33 mouse cellular contexts compared by ENCODE assay signal in genomic region chr11:59653547-59653946, GRCm38 (mm10).
"Had no signal": no experiment of that assay in that cellular context is flagged by ENCODE, and none has a peak within 500 bp of the region (broad histone marks: within the 10 kb centered on the region; RNA-seq: fewer than 3 reads in every experiment).

No protein-coding gene starts in this region.

- H3K27ac ChIP-seq: heart, embryonic 10.5 days; heart, embryonic 13.5 days; heart, embryonic 15.5 days; hindbrain, embryonic 10.5 days; hindbrain, embryonic 12.5 days; hindbrain, embryonic 13.5 days; hindbrain, embryonic 15.5 days; hindbrain, postnatal 0 days; intestine, embryonic 15.5 days; kidney, embryonic 15.5 days; kidney, postnatal 0 days; layer of hippocampus, adult 2 months; left cerebral cortex, adult 2 months had no signal

- H3K36me3 ChIP-seq: heart, embryonic 10.5 days; heart, embryonic 12.5 days; heart, embryonic 13.5 days; heart, embryonic 15.5 days; hindbrain, embryonic 10.5 days; hindbrain, embryonic 12.5 days; hindbrain, embryonic 13.5 days; hindbrain, embryonic 15.5 days; intestine, embryonic 15.5 days; kidney, embryonic 15.5 days had no signal

- H3K9me3 ChIP-seq: heart, embryonic 10.5 days; heart, embryonic 12.5 days; heart, embryonic 13.5 days; heart, embryonic 15.5 days; hindbrain, embryonic 10.5 days; hindbrain, embryonic 12.5 days; hindbrain, embryonic 13.5 days; hindbrain, embryonic 15.5 days; intestine, embryonic 15.5 days; kidney, embryonic 15.5 days had no signal

- H3K4me1 ChIP-seq: hindbrain, embryonic 12.5 days; hindbrain, embryonic 13.5 days; hindbrain, embryonic 15.5 days had no signal

- H3K4me3 ChIP-seq: heart, embryonic 10.5 days; heart, embryonic 12.5 days; heart, embryonic 13.5 days; heart, embryonic 15.5 days; hindbrain, embryonic 10.5 days; hindbrain, embryonic 12.5 days; hindbrain, embryonic 13.5 days; hindbrain, embryonic 15.5 days; intestine, embryonic 15.5 days; kidney, embryonic 15.5 days; layer of hippocampus, adult 2 months; left cerebral cortex, adult 2 months had no signal

- H3K4me2 ChIP-seq: heart, embryonic 11.5 days; heart, embryonic 12.5 days; heart, embryonic 13.5 days; heart, embryonic 15.5 days; hindbrain, embryonic 12.5 days; hindbrain, embryonic 13.5 days; hindbrain, embryonic 15.5 days; intestine, embryonic 15.5 days; kidney, embryonic 15.5 days had no signal

- DNase-seq: heart, postnatal 10 days; heart, postnatal 14 days; heart, postnatal 36 days; heart, postnatal 4 days; kidney, adult 11 months; kidney, adult 18-20 months; kidney, adult 2 months; kidney, adult 8-10 months; kidney, adult 9 months; kidney, postnatal 10 days; kidney, postnatal 14 days; kidney, postnatal 25 days; kidney, postnatal 36 days; kidney, postnatal 4 days; layer of hippocampus, adult 9-11 months; layer of hippocampus, postnatal 36 days had no signal

- ATAC-seq: hindbrain, postnatal 0 days; intestine, embryonic 15.5 days; intestine, embryonic 16.5 days; intestine, postnatal 0 days had no signal

- H3K9ac ChIP-seq: heart, embryonic 12.5 days; heart, embryonic 13.5 days; heart, embryonic 15.5 days; hindbrain, embryonic 12.5 days; hindbrain, embryonic 13.5 days; hindbrain, embryonic 15.5 days; intestine, embryonic 15.5 days; kidney, embryonic 15.5 days had no signal

- H3K27me3 ChIP-seq: heart, embryonic 12.5 days; heart, embryonic 13.5 days; heart, embryonic 15.5 days; hindbrain, embryonic 12.5 days; hindbrain, embryonic 13.5 days; hindbrain, embryonic 15.5 days; intestine, embryonic 15.5 days; kidney, embryonic 15.5 days had no signal
